Mouse (Mus musculus) left cerebral cortex, postnatal 36 days (tissue): ENCODE measurements around the gene Klhl8. TPM values are rescaled to one million over a fixed set of nuclear protein-coding genes. Genes with fewer than 3 reads are reported as not detected.
"Not testable (repeated sequence)": the region's sequence is repeated elsewhere in the genome, so short reads cannot be mapped to it uniquely, and the experiment has no call there.

ENCODE experiments used
- DNase-seq, 2 experiments: peaks; one replicate each; pipeline ENCODE4 v3.0.0; 2021 to 2022; ENCODE audit warnings: low spot score in 2 of 2, mixed read lengths in 1 of 2
- intact Hi-C: fragments of 180-260 bp; cut with DNase I; formaldehyde crosslinking; loops from one replicate; pipeline ENCODE4 v1.15.1; 2025
- total RNA-seq, 2 experiments: library from RNA; stranded (reverse); gene quantifications; 2 replicates each; pipeline ENCODE4 v1.2.3; 2021

Gene Klhl8
- total RNA-seq, result 10 to 100 TPM; 33.0 to 34.4 TPM

- intact Hi-C loops, result no loop called here
- DNase-seq, result peak; percentile 82 to 87
Observed at GRCm38 (mm10) chr5:103910748-103911409, at the start of gene Klhl8. TSS of gene Klhl8 (minus strand) at chr5:103911259.

- DNase-seq, result no peak
- intact Hi-C loops, result no loop called here
Observed at GRCm38 (mm10) chr5:103954638-103955037, 43.6 kb upstream of the Klhl8 start.

DNA sequence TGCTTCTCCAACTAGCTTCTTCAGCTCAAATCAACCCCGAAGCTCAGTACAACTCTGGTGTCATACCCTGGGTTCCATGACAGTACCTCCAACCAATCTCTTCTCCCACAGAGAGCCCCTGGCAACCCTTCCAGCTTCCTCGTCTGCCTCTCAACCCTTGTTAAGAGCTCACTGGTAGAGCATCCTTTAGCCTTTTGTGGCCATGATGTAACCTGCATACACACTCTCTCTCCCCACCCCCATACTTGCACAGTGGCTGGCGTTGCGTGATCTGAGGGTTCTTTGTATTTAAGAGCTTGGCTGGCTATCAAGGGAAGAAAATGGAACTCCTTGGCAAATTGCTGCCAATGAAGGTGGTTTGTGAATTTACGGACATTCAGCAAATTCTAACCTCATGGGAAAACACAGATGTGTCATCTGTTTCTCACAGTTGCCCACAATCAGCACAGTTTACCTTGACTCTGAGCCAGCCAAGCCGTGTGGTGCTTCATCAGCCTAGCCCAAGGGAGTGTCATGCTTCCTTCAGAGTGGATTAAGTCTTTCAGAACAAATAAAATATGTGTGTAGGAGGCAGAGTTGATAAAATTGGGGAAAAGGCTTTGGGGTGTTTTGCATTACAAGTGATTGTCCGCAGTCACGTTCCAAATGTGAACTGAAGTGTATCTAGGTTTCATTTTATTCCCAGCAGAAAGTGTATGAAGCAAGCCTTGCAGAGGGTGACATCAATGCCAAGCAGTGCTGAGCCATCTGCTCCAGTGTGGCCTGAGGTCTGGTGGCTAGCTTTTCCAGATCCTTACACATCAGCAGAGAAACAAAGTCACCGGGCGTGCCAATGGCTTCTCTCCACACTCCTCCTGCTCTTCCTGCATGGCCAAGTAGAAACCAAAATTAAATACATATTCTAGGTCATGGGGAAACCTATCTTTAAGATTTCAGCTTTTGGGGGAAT lies 42.4 kb upstream of the Klhl8 start:
- intact Hi-C loops, result no loop called here
- DNase-seq, result no peak

DNA sequence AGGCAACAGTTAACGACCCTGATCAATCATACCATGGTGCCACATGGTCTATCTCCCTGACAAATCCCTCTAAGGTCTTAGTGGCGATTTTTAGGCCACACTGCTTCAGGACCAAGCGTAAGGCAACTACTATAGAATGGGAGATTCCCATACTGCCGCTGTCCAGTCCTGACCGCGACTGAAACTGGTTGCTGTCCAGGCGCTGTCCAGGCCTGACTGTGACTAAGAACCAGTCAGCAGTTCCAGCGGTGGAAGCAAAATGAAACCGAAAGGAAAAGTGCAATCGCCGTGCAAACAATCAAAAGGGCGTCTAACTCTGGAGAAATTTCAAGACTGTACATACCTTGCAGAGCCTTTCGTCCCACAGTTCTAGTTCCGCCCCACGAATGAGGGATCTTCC lies 39.1 kb upstream of the Klhl8 start:
- DNase-seq, intact Hi-C loops: not testable (repeated sequence)

- intact Hi-C loops, result no loop called here
- no peak for DNase-seq
Observed at GRCm38 (mm10) chr5:103943183-103943582, 32.1 kb upstream of the Klhl8 start.

DNA sequence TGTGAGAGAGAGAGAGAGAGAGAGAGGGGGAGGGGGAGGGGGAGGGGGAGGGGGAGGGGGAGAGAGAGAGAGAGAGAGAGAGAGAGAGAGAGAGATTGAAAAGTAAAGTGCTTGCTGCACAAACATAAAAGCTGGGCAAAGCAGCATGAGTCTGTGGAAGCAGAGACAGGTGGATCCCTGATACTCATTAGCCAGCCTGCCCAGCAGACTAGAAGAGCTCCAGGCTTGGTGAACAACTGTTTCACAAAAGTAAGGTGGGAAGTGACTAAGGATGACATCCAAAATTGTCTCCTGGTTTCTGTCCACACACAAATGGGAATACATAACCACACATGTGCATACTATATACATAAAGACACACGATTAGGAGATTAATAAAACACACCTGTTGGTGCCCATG lies 28.8 kb upstream of the Klhl8 start:
- intact Hi-C loops, result no loop called here
- no peak for DNase-seq

DNA sequence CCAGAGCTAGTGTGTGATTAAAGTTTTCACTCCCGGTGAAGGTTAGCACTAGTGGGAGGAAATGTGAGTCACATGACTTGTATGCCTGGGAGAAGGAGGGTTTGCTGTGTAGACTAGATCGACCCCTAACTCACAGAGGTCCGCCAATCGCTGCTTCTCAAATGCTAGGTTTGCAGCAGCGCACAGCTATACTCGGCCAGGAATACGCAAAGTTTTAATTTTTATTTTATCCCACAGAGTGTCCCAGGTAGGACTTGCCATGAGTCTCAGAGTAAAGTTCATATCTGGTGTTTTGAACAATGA lies 28.2 kb upstream of the Klhl8 start:
- intact Hi-C loops, result no loop called here
- DNase-seq, result no peak

GRCm38 (mm10) chr5:103938547-103939349 lies 27.7 kb upstream of the Klhl8 start:
- DNase-seq, result no peak
- intact Hi-C loops, result no loop called here

GRCm38 (mm10) chr5:103936906-103937589 lies 26.0 kb upstream of the Klhl8 start:
- DNase-seq, result no peak
- intact Hi-C loops, result no loop called here

DNA sequence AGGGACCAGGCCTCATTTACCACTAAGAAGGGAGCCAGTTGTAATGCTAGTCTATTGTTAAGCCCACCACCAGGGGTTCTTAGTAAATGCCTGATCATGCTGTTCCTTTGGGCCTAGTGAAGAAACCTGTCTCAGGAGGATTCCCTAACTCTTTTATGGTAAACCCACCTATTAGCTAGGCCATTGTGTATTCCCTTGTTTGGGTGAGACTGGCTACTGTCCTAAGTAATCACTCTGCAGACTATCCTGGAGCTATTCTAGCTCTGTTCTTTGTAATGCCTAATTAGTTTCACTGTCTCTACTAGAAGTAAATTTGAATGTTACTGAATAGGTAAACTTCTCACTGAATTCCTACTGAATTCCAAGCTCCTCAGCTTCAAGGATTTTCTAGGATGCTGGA lies 20.9 kb upstream of the Klhl8 start:
- not testable (repeated sequence) for DNase-seq

DNA sequence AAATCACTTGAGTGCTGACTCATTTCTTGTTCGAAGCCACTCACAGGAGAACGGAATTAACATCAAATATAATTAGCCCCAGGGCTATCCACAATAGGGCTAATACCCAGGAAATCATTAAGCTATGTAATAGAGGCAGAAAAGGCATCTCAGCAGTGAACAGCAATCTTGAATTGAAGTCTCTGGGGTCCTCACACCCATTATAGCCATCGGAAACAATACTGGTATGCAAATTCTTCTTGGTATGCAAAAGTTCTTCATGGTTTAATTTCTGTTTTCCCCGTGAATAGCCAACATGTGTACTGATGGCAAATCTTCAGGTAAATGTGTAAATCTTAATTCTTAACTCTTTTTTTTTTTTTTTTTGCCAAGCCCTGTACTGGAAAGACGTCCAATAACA lies 19.5 kb upstream of the Klhl8 start:
- intact Hi-C loops, result no loop called here
- no peak for DNase-seq

More for the DNA sequence above, 20.9 kb upstream of the Klhl8 start:
- intact Hi-C loops, result not testable (repeated sequence)

GRCm38 (mm10) chr5:103928196-103928550 lies 17.1 kb upstream of the Klhl8 start:
- intact Hi-C loops, result loop anchor here (5.0 kb wide), 1 partner anchor 71 kb away; no protein-coding TSS in a partner anchor
- no peak for DNase-seq

- DNase-seq, result peak; percentile 74 to 86
- intact Hi-C loops, result loop anchor here (5.0 kb wide), 1 partner anchor 70 kb away; no protein-coding TSS in a partner anchor
Observed at GRCm38 (mm10) chr5:103927429-103928195, 16.6 kb upstream of the Klhl8 start.

GRCm38 (mm10) chr5:103926398-103926797 lies 15.3 kb upstream of the Klhl8 start:
- intact Hi-C loops, result loop anchor here (5.0 kb wide), 1 partner anchor 69 kb away; no protein-coding TSS in a partner anchor
- no peak for DNase-seq

DNA sequence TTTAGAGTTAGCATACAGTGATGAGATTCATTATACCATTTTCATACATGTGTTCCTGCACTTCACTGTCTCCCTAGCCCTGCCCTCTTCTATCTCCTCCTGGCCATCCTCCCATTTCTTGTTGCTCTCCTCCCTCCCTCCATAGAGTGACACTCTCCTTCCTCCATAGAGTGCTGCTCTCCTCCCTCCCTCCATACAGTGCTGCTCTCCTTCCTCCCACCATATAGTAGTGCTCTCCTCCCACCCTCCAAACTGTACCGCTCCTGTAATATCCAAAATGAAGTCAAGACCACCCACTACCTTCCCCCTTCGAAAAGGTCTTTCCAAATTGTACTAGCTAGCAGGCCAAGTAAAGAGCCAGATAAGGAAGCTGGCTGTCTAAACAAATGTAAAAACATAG lies 12.7 kb upstream of the Klhl8 start:
- intact Hi-C loops, result no loop called here

DNA sequence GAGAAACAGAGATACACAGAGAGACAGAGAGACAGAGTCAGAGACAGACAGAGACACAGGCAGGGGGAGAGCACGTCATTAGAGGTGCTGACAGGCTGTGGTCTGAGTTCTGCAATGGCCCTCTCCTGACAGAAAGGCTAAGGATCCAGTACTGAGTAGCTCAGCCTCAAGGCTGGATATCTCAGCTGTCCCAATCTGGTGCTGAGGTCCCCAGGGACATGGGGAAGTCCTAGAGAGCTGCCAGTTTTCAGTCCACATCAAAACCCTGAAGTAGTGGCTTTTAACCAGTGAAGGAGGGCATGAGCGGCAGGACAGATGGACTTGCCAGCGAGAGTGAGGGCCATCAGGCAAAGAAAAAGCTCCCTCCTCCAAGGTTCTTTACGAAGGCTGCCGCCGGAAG lies 12.0 kb upstream of the Klhl8 start:
- no peak for DNase-seq
- intact Hi-C loops, result no loop called here

More for the DNA sequence above, 12.7 kb upstream of the Klhl8 start:
- DNase-seq, result no peak

GRCm38 (mm10) chr5:103922436-103922835 lies 11.4 kb upstream of the Klhl8 start:
- DNase-seq, result no peak
- intact Hi-C loops, result no loop called here

DNA sequence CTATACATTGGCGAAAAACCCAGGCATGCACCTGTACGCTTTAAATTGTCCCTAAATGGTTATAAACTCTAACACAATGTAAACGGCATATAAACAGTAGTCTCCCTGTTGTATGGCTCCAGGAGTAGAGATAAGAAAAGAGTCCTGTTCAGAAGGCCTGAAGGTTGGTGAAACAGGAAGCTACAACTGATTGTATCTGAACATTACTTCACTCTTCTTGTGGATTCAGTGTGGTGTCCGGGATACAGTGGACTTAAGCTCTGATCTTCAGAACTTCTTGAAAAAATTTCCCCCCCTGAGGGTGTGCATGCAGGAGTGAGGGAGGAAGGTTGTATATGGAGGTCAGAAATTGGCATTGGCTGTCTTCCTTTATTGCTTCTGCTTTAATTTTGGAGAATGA lies 8.4 kb upstream of the Klhl8 start:
- no peak for DNase-seq
- intact Hi-C loops, result no loop called here

GRCm38 (mm10) chr5:103918233-103918632 lies 7.2 kb upstream of the Klhl8 start:
- no peak for DNase-seq
- intact Hi-C loops, result no loop called here
